Mouse (Mus musculus): ENCODE measurements around the gene Osbpl3.

Osbpl3 gene

DNA sequence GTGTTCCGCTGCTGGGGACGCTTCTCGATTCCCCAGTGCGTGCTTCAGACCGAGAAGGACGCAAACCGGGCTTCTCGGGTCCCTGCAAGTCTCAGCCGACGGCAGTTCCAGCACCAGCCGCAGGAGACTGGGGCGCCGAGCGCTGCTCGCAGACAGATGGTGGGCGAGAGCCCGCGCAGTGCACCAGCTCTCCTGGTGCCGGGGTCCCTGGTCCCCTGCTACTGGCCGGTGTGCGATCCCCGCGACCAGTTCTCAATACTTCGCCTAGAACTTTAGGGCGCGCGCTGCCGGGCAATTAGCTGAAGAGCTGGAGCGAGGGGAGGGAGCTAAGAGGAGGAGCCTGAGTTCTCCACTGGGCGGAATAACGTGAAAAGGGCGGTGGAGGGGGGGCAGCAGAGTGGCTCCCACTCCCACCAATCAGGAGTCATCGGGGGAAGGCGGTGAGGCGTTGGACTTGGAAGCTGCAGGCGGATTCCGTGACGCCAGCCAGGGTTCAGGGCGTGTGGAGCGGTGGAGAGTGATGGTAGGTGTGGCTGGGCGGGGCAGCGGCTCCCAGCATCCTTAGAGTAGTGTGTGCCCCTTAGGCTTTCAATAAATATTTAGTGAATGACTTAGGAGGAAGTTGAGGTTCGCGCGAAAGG is at the start of gene Osbpl3:
Gene Osbpl3 (minus strand): TSS at position 373 of the 641 bp plus-strand sequence.
- DNase-seq (ENCODE audit: low spot score) = peak; percentile 76

DNA sequence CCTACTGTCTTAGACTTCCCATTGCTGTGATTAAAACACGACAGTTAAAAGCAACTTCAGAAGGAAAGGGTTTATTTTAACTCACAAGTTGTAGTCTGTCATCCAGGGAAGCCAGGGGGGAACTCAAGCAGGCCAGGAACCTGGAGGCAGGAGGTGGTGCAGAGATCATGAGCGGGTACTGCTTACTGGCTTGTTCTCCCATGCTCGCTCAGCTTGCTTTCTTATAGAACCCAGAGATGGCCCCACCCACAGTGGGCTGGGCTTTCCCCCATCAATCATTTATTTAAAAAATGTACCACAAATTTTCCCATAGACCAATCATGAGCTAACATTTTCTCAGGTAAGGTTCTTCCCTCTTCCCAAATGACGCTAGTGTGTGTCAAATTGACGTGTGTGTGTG is 49.5 kb upstream of the Osbpl3 start:
- no peak for DNase-seq (ENCODE audit: low spot score)

GRCm38 (mm10) chr6:50504711-50505110 is 48.7 kb upstream of the Osbpl3 start:
- no peak for DNase-seq (ENCODE audit: low spot score)

GRCm38 (mm10) chr6:50503779-50504178 is 47.8 kb upstream of the Osbpl3 start:
- DNase-seq (ENCODE audit: low spot score) = no peak

DNA sequence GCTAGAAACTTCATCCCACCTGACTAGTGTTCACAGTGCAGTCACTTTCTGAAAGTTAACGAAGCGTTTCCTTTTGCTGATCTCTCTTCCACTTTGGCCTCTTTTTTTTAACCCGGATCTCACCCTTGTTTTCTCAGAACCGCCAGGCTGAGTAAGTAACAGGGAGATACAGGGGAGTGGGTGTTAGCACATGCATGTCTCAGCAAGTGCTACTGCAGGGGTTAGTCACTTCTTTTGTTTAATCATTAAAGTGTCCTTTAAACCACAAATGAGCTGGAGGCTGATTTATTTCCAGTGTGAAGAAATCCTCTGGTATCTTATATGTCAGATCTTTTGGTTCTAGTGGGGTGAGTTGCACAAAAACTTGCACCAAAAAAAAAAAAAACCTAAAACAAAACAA is 47.0 kb upstream of the Osbpl3 start:
- no peak for DNase-seq (ENCODE audit: low spot score)

DNA sequence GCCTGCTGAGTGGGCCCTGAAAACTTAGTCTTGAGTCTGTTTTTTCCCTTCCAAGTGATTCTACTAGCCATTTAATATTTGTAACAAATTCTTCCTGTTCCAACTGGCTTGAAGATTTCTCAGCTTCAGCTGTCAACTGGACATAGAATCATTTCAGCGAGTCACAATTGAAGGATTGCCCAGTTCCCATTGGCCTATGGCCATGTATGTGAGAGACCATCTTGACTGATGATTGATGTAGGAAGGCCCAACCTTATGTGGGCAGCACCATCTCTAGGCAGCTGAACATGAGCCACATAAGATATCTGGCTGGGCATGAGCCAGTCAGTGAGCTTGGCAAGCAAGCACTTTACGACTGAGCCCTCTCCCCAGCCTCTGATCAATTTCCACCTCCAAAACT is 42.3 kb upstream of the Osbpl3 start:
- DNase-seq (ENCODE audit: low spot score) = no peak

GRCm38 (mm10) chr6:50490519-50490918 is 34.5 kb upstream of the Osbpl3 start:
- no peak for DNase-seq (ENCODE audit: low spot score)

DNA sequence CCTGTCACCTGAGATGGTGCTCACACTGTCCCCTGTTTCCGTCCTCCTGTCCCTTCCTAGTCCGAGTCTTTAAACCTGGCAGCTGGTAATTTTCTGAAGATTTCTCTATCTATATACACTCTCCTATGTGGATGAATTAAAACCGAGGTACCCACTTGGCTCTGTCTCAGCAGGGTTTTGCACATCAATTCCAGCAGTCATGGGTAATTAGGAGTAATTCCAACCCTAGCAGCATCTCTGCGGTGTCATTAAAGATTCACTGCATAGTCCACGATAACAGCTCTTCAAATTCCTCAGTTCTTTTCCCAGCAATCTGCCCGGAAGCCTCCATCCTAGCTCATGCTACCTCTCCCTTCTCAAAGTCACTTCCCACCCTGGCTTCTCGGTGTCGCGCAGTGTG is 33.4 kb upstream of the Osbpl3 start:
- no peak for DNase-seq (ENCODE audit: low spot score)

- DNase-seq (ENCODE audit: low spot score) = no peak
Observed at GRCm38 (mm10) chr6:50486035-50486902, 30.3 kb upstream of the Osbpl3 start.

- DNase-seq (ENCODE audit: low spot score) = no peak
Observed at GRCm38 (mm10) chr6:50483426-50483825, 27.4 kb upstream of the Osbpl3 start.

DNA sequence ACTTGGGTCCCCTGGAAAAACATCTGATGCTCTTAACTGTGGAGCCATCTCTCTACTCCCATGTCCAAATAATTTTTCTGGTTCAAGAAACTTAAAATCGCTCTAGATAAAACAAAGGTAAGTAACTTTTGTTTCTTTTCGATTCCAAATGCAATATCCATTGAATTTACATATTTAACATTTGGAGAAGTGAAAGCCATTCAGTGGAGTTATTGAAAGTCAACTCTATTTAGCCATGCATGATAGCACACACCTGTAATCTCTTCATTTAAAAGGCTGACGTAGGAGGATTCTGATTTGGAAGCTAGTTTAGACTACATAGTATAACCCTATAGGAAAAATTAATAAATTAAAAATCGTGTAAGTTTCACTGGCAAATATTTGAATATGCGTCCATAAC is 25.5 kb upstream of the Osbpl3 start:
- no peak for DNase-seq (ENCODE audit: low spot score)

- DNase-seq (ENCODE audit: low spot score) = no peak
Observed at GRCm38 (mm10) chr6:50466451-50466850, 10.4 kb upstream of the Osbpl3 start.

GRCm38 (mm10) chr6:50464690-50465485 is 8.9 kb upstream of the Osbpl3 start:
- DNase-seq (ENCODE audit: low spot score) = no peak

DNA sequence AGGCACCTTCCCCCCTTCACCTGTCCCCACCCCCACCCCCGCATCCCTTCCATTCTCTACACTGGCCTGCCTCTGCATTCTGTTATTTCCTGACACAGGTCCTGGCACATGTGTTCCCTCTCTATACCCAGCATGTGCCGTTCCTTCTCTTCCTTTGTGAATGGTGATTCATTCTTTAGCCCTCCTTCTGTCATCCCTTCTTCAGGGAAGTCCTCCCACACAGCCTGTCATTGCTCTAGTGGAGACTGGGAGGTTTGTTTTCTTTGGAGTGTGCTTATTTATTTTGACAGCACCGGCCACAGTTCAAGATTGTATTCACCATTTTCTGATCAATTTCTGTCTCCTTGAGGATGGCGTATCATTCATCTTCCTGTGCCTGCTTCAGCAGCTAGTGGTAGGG is 6.0 kb upstream of the Osbpl3 start:
- no peak for DNase-seq (ENCODE audit: low spot score)

DNA sequence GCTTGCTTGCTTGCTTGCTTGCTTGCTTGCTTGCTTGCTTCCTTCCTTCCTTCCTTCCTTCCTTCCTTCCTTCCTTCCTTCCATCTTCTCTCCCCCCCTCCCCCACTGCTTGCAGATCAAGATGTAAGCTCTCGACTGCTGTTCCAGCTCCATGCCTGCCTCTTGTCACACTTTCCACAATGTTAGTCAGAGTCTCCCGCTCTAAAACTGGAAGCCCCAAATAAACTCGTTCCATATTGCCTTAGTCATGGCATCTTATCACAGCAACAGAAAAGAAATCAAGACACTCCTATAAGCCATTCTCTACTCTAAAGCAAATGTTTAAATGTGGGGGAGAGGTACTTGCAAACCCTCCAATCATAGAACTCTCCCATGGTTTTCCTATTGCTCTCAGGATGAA is 5.6 kb upstream of the Osbpl3 start:
- DNase-seq (ENCODE audit: low spot score) = no peak

GRCm38 (mm10) chr6:50460646-50461045 is 4.6 kb upstream of the Osbpl3 start:
- DNase-seq (ENCODE audit: low spot score) = no peak

DNA sequence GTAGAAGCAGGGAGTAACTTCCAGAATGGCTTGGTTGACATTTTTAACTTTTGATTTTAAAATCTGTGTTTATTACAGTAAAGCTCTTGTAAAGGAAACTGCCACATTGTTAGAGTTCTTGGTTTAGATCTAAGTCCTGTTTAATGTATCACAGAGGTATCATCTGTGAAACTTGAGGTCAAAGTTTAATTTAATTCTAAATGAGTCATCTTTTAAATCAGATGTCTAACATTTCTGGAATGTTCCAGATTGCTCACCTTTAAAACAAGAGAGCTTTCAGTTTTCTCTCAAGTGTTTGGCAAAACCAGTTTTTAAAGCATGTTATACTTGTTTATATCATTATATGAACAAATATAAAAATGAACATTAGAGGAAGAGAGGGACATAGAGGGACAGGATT is 4.2 kb upstream of the Osbpl3 start:
- no peak for DNase-seq (ENCODE audit: low spot score)

- no peak for DNase-seq (ENCODE audit: low spot score)
Observed at GRCm38 (mm10) chr6:50459271-50459670, 3.3 kb upstream of the Osbpl3 start.

GRCm38 (mm10) chr6:50457551-50458348 is 1.7 kb upstream of the Osbpl3 start:
- no peak for DNase-seq (ENCODE audit: low spot score)

DNA sequence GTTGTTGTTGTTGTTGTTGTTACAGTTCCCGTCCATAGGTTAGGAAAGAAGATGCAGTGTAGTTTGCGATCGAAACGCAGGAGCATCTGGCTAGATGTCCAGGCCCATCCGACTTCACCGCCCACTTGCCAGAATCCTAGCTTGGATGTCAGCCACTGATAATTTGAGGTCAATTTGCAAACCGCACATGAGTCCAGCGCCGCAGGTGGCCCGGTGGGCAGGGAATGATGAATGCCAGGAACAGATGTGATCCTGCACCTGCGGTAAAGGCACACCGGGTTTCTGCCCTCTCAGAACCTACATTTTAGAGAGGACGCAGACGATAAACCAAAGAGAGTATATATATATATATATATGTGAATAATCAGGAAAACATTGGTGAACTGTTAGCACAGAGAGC is 705 bp upstream of the Osbpl3 start:
- no peak for DNase-seq (ENCODE audit: low spot score)

GRCm38 (mm10) chr6:50455102-50455828 is 736 bp downstream of the Osbpl3 start:
- no peak for DNase-seq (ENCODE audit: low spot score)

Data from urinary bladder, postnatal 25 days (tissue).